Mouse (Mus musculus): ENCODE measurements around the gene Med8. TPM values are rescaled to one million over a fixed set of nuclear protein-coding genes. Genes with fewer than 3 reads are reported as not detected.

The Med8 gene
- polyA plus RNA-seq (2012; rRNA removed): 40.1 and 42.4 TPM in 2 replicates

DNA sequence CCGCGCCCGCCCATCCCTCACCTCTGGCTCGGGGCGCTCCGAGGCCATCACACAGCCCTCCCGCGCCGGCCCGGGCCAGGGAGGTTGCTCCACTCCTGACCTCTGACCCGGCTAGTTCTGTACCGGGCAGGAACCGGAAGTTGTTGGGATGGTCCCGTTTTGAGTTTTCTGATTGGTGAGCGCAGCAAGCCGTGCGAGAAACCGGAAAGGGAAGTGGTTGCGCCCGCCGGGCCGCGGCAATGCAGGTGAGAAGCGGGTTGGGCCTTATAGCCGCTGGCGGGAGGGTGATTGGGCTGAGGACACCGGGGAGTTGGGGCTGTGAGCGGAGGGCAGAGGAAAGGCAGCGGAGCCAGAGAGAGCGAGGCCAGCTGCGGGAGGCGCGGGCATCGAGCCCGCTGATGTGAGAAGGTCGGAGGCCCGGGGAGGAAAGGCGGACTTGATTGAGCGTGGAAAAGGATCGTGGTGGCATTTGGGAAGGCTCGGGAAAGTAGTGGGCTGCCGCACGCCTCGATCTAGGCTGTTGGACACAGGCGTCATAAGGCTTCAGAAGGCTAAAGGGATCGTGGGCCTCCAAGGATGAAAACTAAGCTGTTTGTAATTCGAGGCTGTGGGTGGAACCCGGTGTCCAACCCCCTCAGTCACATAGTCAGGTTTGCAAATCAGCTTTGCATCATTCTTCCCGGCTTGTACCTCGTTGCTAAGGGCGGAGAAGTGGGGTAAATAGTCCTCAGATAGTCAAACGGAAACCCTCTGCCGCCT, at the start of gene Med8, which contains the start of gene Szt2:
Gene Med8 (plus strand): TSS at position 196 of the 759 bp plus-strand sequence.
Gene Szt2 (minus strand): TSS at position 132 of the 759 bp plus-strand sequence.

DNA sequence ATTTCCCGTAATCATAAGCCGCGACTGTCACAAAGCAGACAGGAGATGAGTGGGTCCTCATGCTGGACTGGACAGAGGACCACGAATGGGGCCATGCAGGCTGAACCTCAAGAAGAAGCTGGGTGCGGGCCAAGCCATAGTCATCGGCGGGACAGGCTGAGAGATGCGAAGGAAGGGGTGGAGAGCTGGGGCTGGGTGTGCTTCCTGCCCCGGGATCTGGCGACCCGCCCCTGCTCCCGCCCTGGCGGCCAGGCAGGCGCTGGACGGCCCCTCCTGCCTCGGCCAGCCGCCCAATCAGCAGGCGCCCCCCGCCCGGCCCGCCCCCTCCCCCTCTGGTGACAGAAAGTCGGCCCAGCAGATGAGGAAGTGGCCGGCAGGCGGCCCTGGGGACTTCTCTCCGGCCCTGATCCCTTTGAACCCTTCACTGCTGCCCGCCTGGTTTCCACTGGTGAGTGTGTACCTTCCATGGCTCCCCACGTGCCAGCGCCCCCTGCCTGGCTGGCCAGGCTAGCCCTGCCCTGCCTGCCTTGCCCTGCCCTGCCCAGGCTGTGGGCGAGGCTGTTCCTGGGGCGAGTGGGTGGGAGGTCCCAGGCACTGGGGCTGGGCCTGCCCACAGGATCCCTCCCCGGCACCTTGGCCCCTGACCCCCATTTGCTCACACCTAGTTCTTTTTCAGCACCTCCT, 18.8 kb downstream of the Med8 start, which contains the start of gene Elovl1:
Gene Elovl1 (plus strand): TSS at position 326 of the 684 bp plus-strand sequence.

GRCm38 (mm10) chr4:118436820-118437603, 27.9 kb downstream of the Med8 start, which contains the start of gene Cdc20:
Gene Cdc20, minus strand, starts transcription at chr4:118437352.

GRCm38 (mm10) chr4:118457345-118457975, 48.3 kb downstream of the Med8 start, which contains the start of gene Mpl:
Gene Mpl, minus strand, starts transcription at chr4:118457513.

Other genes starting within 250 kb of the Med8 start
- gene Kdm4a, start 229.3 kb upstream of the Med8 start, polyA plus RNA-seq (2012; rRNA removed): 15.5 and 18.0 TPM in 2 replicates
- gene Ptprf, start 117.9 kb upstream of the Med8 start, polyA plus RNA-seq (2012; rRNA removed): 11.4 and 13.5 TPM in 2 replicates
- gene Szt2, start 64 bp upstream of the Med8 start, polyA plus RNA-seq (2012; rRNA removed): 4.2 and 4.7 TPM in 2 replicates
- gene Elovl1, start 18.8 kb downstream of the Med8 start, polyA plus RNA-seq (2012; rRNA removed): 76.0 and 80.1 TPM in 2 replicates
- 47.5 and 58.9 TPM in 2 replicates for gene Cdc20, start 28.0 kb downstream of the Med8 start, polyA plus RNA-seq (2012; rRNA removed)
- gene Mpl, start 48.2 kb downstream of the Med8 start, polyA plus RNA-seq (2012; rRNA removed): 3.8 and 4.8 TPM in 2 replicates
- 8.4 and 10.6 TPM in 2 replicates for gene Tie1, start 80.7 kb downstream of the Med8 start, polyA plus RNA-seq (2012; rRNA removed)
- 9.2 TPM in 2 replicates for gene 2610528J11Rik, start 117.7 kb downstream of the Med8 start, polyA plus RNA-seq (2012; rRNA removed)
- gene Tmem125, start 134.7 kb downstream of the Med8 start, polyA plus RNA-seq (2012; rRNA removed): 4.2 and 5.6 TPM in 2 replicates
- gene Cfap57, start 211.4 kb downstream of the Med8 start, polyA plus RNA-seq (2012; rRNA removed): 0.26 and 0.44 TPM in 2 replicates
- gene Ebna1bp2, start 211.5 kb downstream of the Med8 start, polyA plus RNA-seq (2012; rRNA removed): 38.1 and 38.9 TPM in 2 replicates
- not detected in 2 replicates for gene Olfr62, start 249.6 kb downstream of the Med8 start, polyA plus RNA-seq (2012; rRNA removed)